Mouse (Mus musculus) stomach, embryonic 16.5 days (tissue): ENCODE data around the gene Aida. TPM values are rescaled to one million over a fixed set of nuclear protein-coding genes. Genes with fewer than 3 reads are reported as not detected.
"Not testable (repeated sequence)": the region's sequence is repeated elsewhere in the genome, so short reads cannot be mapped to it uniquely, and the experiment has no call there.

Experiments
- ATAC-seq: fragments of 200-750 bp; cut with Nextera tagmentation; 2 replicates; pipeline ENCODE4 v1.8.0; 2017; ENCODE audit warnings: moderate number of reproducible peaks, moderate TSS enrichment; ENCODE audit not compliant: insufficient read depth, low FRiP score
- H3K27ac ChIP-seq: fragments of 300-500 bp; sonication (generic); 2 replicates; pipeline ENCODE4 v1.5.1; 2014; ENCODE audit warnings: low read length
- H3K27me3 ChIP-seq: fragments of 300-500 bp; sonication (generic); 2 replicates; pipeline ENCODE4 v1.6.1; 2014; ENCODE audit warnings: low read length, control low read depth, mixed read lengths; ENCODE audit not compliant: control insufficient read depth, insufficient read depth
- H3K36me3 ChIP-seq: fragments of 300-500 bp; sonication (generic); 2 replicates; pipeline ENCODE4 v1.6.1; 2014; ENCODE audit warnings: low read length; ENCODE audit not compliant: control insufficient read depth, insufficient read depth
- H3K4me1 ChIP-seq: fragments of 300-500 bp; sonication (generic); 2 replicates; pipeline ENCODE4 v1.6.1; 2014; ENCODE audit warnings: low read length, control low read depth, mixed read lengths; ENCODE audit not compliant: control insufficient read depth, insufficient read depth
- H3K4me2 ChIP-seq: fragments of 300-500 bp; sonication (generic); 2 replicates; pipeline ENCODE4 v1.6.1; 2014; ENCODE audit warnings: low read depth, low read length, mixed read lengths
- H3K4me3 ChIP-seq: fragments of 300-500 bp; sonication (generic); replicated peaks from 2 replicates; pipeline ENCODE4 v1.5.1; 2014; ENCODE audit warnings: mild to moderate bottlenecking, low read length
- H3K9ac ChIP-seq: fragments of 300-500 bp; sonication (generic); 2 replicates; pipeline ENCODE4 v1.6.1; 2014; ENCODE audit warnings: low read length
- H3K9me3 ChIP-seq: fragments of 300-500 bp; sonication (generic); replicated peaks from 2 replicates; pipeline ENCODE4 v1.6.1; 2016; ENCODE audit warnings: low read length, control low read depth; ENCODE audit not compliant: control insufficient read depth
- WGBS: fragments of 180-500 bp; shearing (Covaris S2); extraction: QIAGEN DNeasy Blood & Tissue Kit; methylation state at CpG from one replicate; pipeline ENCODE4 v1.1.7; 2014; 5-methylcytosine and 5-hydroxymethylcytosine counted together
- polyA plus RNA-seq: library from polyadenylated mRNA; unstranded; fragments of >200 nt; fragmentation: Nextera tagmentation; extraction: Ambion mirVana; gene quantifications from 2 replicates; pipeline ENCODE4 v1.2.1, GENCODE M21; 2015

Gene Aida
- polyA plus RNA-seq, 1 experiment from 2014 or later = 37.8 TPM

GRCm38 (mm10) chr1:183342902-183343301 is 46.5 kb downstream of the Aida start:
- not testable (repeated sequence) for ATAC-seq, H3K4me3 ChIP-seq, H3K36me3 ChIP-seq, H3K9ac ChIP-seq, H3K9me3 ChIP-seq, H3K27me3 ChIP-seq, H3K27ac ChIP-seq, H3K4me2 ChIP-seq, H3K4me1 ChIP-seq
- WGBS = 89% methylated on average over 1 of the region's 1 CpGs

GRCm38 (mm10) chr1:183344886-183345816 is 48.8 kb downstream of the Aida start:
- no peaks in the 10 kb centered on the region for H3K9me3 ChIP-seq
- under 1% methylated on average over 72 of the region's 72 CpGs for WGBS
- peak overlapping the region; percentile 91 for H3K4me2 ChIP-seq
- no peaks in the 10 kb centered on the region for H3K27me3 ChIP-seq
- H3K9ac ChIP-seq = peak overlapping the region; percentile 90
- H3K4me3 ChIP-seq = peak overlapping the region; percentile 88
- peak; percentile 95 for ATAC-seq
- H3K4me1 ChIP-seq = peaks cover 6% of the 10 kb centered on the region; the same call in 1 of the 2 replicates
- H3K27ac ChIP-seq = peak overlapping the region; percentile 76
- H3K36me3 ChIP-seq = peaks cover 6% of the 10 kb centered on the region; the same call in 1 of the 2 replicates

- peak overlapping the region; percentile 90 for H3K9ac ChIP-seq
These were observed 49.4 kb downstream of the Aida start for GRCm38 (mm10) chr1:183345817-183346195.

GRCm38 (mm10) chr1:183349840-183350239 is 53.5 kb downstream of the Aida start:
- Histone ChIP-seq H3K4me2 (no peak overlapping the region), H3K9ac (no peak overlapping the region), H3K27ac (no peak overlapping the region), H3K9me3 (no peaks in the 10 kb centered on the region), H3K4me3 (no peak overlapping the region), H3K36me3 (peaks cover 9% of the 10 kb centered on the region; the same call in 1 of the 2 replicates), H3K4me1 (peaks cover 6% of the 10 kb centered on the region; the same call in 1 of the 2 replicates), H3K27me3 (no peaks in the 10 kb centered on the region)
- no peak for ATAC-seq
- 20% methylated on average over 6 of the region's 6 CpGs for WGBS

More at GRCm38 (mm10) chr1:183345817-183346195, 49.4 kb downstream of the Aida start:
- Histone ChIP-seq H3K27ac (no peak overlapping the region), H3K9me3 (no peaks in the 10 kb centered on the region), H3K4me3 (peak overlapping the region; percentile 88), H3K4me1 (peaks cover 6% of the 10 kb centered on the region; the same call in 1 of the 2 replicates), H3K27me3 (no peaks in the 10 kb centered on the region), H3K36me3 (peaks cover 6% of the 10 kb centered on the region; the same call in 1 of the 2 replicates), H3K4me2 (peak overlapping the region; percentile 91)
- no peak for ATAC-seq
- WGBS = 2% methylated on average over 10 of the region's 10 CpGs

GRCm38 (mm10) chr1:183358901-183359300 is 62.5 kb downstream of the Aida start:
- Histone ChIP-seq H3K4me1 (no peaks in the 10 kb centered on the region), H3K27me3 (no peaks in the 10 kb centered on the region), H3K9ac (no peak overlapping the region), H3K4me2 (no peak overlapping the region), H3K27ac (no peak overlapping the region), H3K4me3 (no peak overlapping the region), H3K9me3 (no peaks in the 10 kb centered on the region), H3K36me3 (peaks cover 11% of the 10 kb centered on the region; the same call in 1 of the 2 replicates)
- WGBS = 87% methylated on average over 3 of the region's 3 CpGs
- ATAC-seq = no peak

GRCm38 (mm10) chr1:183362301-183362700 is 65.9 kb downstream of the Aida start:
- Histone ChIP-seq H3K4me3 (no peak overlapping the region), H3K27ac (no peak overlapping the region), H3K9ac (no peak overlapping the region), H3K4me2 (no peak overlapping the region), H3K27me3 (no peaks in the 10 kb centered on the region), H3K36me3 (peaks cover 8% of the 10 kb centered on the region; the same call in 1 of the 2 replicates), H3K4me1 (no peaks in the 10 kb centered on the region), H3K9me3 (no peaks in the 10 kb centered on the region)
- peak; percentile 47; the same call in 1 of the 2 replicates for ATAC-seq
- WGBS = 70% methylated on average over 5 of the region's 5 CpGs

GRCm38 (mm10) chr1:183362729-183363576 is 66.6 kb downstream of the Aida start:
- WGBS = 83% methylated on average over 14 of the region's 14 CpGs
- Histone ChIP-seq H3K36me3 (peaks cover 2% of the 10 kb centered on the region; the same call in 1 of the 2 replicates), H3K9me3 (no peaks in the 10 kb centered on the region), H3K27ac (no peak overlapping the region), H3K4me1 (peaks cover 5% of the 10 kb centered on the region), H3K9ac (no peak overlapping the region), H3K27me3 (no peaks in the 10 kb centered on the region), H3K4me2 (no peak overlapping the region), H3K4me3 (no peak overlapping the region)
- no peak for ATAC-seq

- 87% methylated on average over 5 of the region's 5 CpGs for WGBS
- H3K9me3 ChIP-seq = no peaks in the 10 kb centered on the region
- H3K4me3 ChIP-seq = no peak overlapping the region
- ATAC-seq = no peak
- H3K36me3 ChIP-seq = peaks cover 2% of the 10 kb centered on the region; the same call in 1 of the 2 replicates
- no peaks in the 10 kb centered on the region for H3K27me3 ChIP-seq
- no peak overlapping the region for H3K4me2 ChIP-seq
- H3K4me1 ChIP-seq = peaks cover 10% of the 10 kb centered on the region
- no peak overlapping the region for H3K9ac ChIP-seq
- no peak overlapping the region for H3K27ac ChIP-seq
These were observed 67.1 kb downstream of the Aida start for GRCm38 (mm10) chr1:183363577-183363867.
